Mouse (Mus musculus): ENCODE results near the gene Dctn2.

Dctn2 gene

GRCm38 (mm10) chr10:127317277-127317676, 51.1 kb downstream of the Dctn2 start:
- DNase-seq: no peak

DNA sequence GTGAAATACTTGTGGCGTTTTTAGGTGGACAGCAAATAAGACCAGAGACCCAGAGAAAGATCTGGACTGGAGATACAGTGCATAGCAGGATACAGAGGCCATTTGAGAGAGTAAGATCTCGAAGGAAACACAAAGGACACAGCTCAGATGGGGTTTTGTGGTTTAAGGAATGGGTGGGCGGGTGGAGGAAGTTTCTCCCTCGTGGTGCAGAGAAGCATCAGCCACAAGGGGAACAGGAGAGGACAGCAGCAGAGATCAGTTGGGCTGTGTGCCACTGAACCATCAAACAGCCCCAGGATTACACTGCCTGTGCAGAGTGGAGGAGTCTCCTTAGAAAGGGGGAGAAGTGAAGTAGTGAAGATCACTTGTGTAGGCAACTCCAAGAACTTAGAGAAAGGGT, 51.8 kb downstream of the Dctn2 start:
- no peak for DNase-seq

DNA sequence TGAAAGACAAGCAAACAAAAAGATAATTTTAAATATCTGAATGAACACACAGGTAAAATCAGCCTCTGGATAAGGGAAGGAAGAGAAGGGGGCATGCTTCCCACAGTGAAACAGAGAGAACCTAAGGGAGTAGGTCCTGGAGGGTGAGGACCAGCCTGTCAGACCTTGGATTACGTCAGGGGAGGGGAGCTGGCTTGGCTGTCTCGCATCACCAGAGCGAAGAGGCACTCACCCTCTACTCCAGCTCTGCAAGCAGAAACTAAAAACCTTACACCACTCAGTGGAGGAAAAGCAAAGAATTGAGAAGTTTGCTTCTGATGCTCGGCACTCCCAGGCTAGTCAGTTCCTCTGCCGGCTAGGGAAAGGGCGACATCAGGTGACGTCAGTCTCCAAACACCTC, 53.8 kb downstream of the Dctn2 start:
- no peak for DNase-seq

DNA sequence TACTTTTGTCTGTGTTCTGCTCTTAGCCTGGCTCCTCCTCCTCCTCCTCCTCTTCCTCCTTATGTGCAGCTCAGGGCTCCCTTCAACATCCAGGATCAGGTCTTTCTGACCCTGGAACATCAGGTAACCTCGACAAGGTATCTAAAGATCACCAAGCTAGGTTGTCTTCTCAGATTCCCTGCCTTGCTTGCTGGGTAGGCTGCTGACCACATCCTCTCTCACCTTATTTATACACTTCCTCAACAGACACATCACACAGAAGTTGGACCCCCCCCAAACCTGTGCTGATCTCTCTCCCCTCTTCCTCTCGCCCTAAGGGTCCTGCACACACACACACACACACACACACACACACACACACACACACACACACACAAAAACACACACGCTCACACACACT, 55.5 kb downstream of the Dctn2 start, which contains the start of gene Arhgap9:
TSS of gene Arhgap9 (plus strand) at position 344 of the 400 bp plus-strand sequence.
- DNase-seq: no peak

GRCm38 (mm10) chr10:127322178-127322577, 56.0 kb downstream of the Dctn2 start:
- no peak for DNase-seq

- DNase-seq: no peak
These were observed 56.5 kb downstream of the Dctn2 start for GRCm38 (mm10) chr10:127322669-127323068.

GRCm38 (mm10) chr10:127323131-127323855, 57.1 kb downstream of the Dctn2 start:
- DNase-seq: no peak

DNA sequence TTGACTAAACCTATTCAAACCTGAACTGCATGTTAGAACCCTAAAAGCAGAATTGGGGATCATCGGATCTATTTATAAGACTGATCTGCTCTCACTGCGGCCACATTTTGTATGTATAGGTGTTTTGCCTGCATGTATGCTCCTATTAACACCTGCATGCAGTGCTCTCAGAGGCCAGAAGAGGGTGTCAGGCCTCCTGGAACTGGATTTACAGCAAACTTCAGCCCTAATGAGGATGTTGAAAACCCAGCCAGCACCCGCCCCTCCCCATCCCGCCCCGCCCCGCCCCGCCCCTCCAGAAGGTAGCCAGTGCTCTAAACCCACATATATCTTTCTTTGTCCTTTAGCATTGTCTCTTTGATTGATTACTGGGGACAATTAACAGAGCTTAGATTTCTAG, 58.3 kb downstream of the Dctn2 start:
- DNase-seq: no peak

DNA sequence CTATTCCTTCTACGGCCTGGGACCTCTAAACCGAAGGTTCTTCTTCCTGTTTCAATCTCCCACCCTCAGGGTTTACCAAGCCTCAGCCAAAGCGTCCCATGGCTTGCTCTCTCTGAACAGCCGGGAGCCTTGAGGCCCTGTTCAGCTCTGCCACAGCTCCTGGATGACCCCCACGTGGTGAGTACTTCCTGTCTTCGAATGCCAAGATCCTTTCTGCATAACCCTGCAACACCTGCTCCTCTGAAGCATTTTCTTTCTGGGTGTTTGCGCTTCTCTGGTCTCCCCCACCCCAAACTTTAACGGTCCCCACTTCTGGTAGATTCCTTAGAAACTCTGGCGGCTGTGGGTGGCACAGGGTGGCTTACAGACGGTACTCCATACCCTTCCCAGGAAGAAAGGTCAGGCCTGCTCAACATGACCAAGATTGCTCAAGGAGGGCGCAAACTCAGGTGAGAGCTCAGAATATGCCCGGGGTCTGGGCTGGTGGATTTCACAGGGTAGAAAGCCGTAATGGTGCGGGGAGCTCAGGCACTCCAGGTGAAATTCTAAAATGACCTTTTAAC, 59.4 kb downstream of the Dctn2 start:
- DNase-seq: no peak

DNA sequence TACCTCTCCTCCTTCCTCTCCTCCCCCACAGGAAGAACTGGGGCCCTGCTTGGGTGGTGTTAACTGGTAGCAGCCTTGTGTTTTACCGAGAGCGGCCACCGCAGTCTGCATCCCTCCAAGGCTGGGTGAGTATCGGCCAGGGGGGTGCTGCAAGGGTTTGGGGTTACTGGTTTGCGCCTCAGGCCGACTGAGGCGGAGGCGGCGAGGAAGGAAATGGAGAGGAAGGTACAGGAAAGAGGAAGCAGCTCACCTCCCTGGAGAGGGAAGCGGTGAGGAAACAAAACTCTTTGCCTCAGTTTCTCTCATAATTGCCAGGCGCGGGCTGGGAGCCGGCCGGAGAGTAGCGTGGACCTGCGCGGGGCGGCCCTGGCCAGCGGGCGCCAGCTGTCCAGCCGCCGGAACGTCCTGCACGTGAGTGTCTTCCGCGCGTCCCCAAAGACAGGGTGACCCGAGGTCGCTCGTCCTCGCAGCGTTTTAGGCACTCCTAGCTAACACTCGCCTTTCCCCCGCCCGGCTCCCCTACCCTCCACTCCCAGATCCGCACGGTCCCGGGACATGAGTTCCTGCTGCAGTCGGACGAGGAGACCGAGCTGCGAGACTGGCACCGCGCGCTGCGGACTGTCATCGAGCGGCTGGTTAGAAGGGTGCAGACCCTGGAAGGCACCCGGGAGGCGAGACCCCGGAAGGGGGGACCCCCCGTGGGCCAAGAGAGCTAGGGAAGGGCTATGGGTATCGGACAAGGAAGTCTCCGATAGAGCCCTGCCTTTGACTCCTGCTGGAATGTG, 60.0 kb downstream of the Dctn2 start:
- no peak for DNase-seq

GRCm38 (mm10) chr10:127326828-127327227, 60.7 kb downstream of the Dctn2 start:
- DNase-seq: no peak

- no peak for DNase-seq
These were observed 61.4 kb downstream of the Dctn2 start for GRCm38 (mm10) chr10:127327461-127328145.

GRCm38 (mm10) chr10:127330212-127330611, 64.0 kb downstream of the Dctn2 start:
- DNase-seq: no peak
